Comparison of ENCODE assay signal across 11 mouse cellular contexts in the genomic region with DNA sequence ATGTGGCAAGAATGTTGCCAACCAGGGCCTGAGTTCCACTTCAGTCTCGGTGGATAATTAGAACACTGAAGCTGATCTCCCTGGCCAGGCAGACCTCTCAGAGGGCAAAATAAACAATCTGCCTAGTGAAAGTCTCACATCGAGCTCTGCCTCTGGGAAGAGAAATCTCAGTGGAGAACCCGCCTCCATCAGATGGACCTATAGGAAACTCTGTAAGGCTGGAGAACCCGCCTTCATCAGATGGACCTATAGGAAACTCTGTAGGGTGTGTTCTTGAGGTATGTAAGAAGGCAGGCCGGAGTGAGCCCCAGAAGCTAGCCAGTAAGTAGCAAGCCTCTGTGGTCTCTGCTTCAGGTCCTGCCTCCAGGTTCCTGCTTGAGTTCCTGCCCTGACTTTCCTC.
"Had no signal": no experiment of that assay in that cellular context is flagged by ENCODE, and none has a peak within 500 bp of the region (broad histone marks: within the 10 kb centered on the region; RNA-seq: fewer than 3 reads in every experiment).

No protein-coding gene starts in this region.

- H3K36me3 ChIP-seq: liver, embryonic 13.5 days; midbrain, embryonic 13.5 days had no signal

- H3K27me3 ChIP-seq: limb, embryonic 15.5 days; liver, embryonic 13.5 days; midbrain, embryonic 13.5 days had no signal

- H3K27ac ChIP-seq: limb, embryonic 15.5 days; liver, embryonic 13.5 days; midbrain, embryonic 13.5 days had no signal

- H3K4me3 ChIP-seq: limb, embryonic 15.5 days; liver, embryonic 13.5 days; midbrain, embryonic 13.5 days had no signal

- H3K9me3 ChIP-seq: limb, embryonic 15.5 days; liver, embryonic 13.5 days; midbrain, embryonic 13.5 days had no signal

- DNase-seq: kidney, postnatal 36 days; layer of hippocampus, adult 9-11 months; layer of hippocampus, postnatal 36 days; liver, embryonic 13.5 days; lung, adult 18-20 months; right cerebral cortex, adult 18-20 months; right cerebral cortex, postnatal 25 days; thymus, adult 18-20 months; thymus, postnatal 25 days had no signal

- H3K4me1 ChIP-seq: limb, embryonic 15.5 days; midbrain, embryonic 13.5 days had no signal
